ENCODE assay signal across 8 mouse cellular contexts in genomic region chr1:86487295-86487907, GRCm38 (mm10). TPM values are rescaled to one million over a fixed set of nuclear protein-coding genes. Genes with fewer than 3 reads are reported as not detected.
A peak's percentile ranks its signal among the peaks of the same experiment; 100 is the strongest.
DNase-seq lines count a peak whose midpoint lies in the region; ATAC-seq and TF ChIP-seq lines count a peak whose summit lies in the region.

No protein-coding gene starts in this region.

- peak overlapping the region; percentile 80 for H3K4me3 ChIP-seq in embryonic facial prominence, embryonic 14.5 days (ENCODE audit: low read depth, low read length)
- H3K4me3 ChIP-seq in limb, embryonic 14.5 days (replicated peaks; ENCODE audit: low read length): peak overlapping the region; percentile 77
- H3K4me3 ChIP-seq in midbrain, postnatal 0 days (ENCODE audit: low read depth, low read length): peak overlapping the region; percentile 53

- DNase-seq in 3T3-L1 (ENCODE audit: low read depth, low spot score): peak; percentile 99
- peak; percentile 99 to 100 for DNase-seq in adrenal gland, postnatal 4 days (ENCODE audit: low spot score in 2 of 2)
- DNase-seq in embryonic facial prominence, embryonic 14.5 days (ENCODE audit: low spot score): peak; percentile 99
- DNase-seq in heart, adult 8-10 months (ENCODE audit: low spot score): peak; percentile 100
- DNase-seq in kidney, adult 9 months: peak; percentile 99
- DNase-seq in limb, embryonic 14.5 days (ENCODE audit: low spot score): peak; percentile 98
- peak; percentile 99 for DNase-seq in midbrain, postnatal 0 days (ENCODE audit: low spot score)
- peak; percentile 98 to 99 for DNase-seq in spleen, postnatal 14 days (ENCODE audit: low spot score in 2 of 2)

- WGBS in embryonic facial prominence, embryonic 14.5 days: 0% methylated on average over 40 of the region's 74 CpGs
- under 1% methylated on average over 56 of the region's 74 CpGs for WGBS in limb, embryonic 14.5 days
- WGBS in midbrain, postnatal 0 days: under 1% methylated on average over 68 of the region's 74 CpGs

- peaks cover 18% of the 10 kb centered on the region for H3K4me1 ChIP-seq in embryonic facial prominence, embryonic 14.5 days (ENCODE audit: control insufficient read depth, insufficient read depth, low read length)
- peaks cover 9% of the 10 kb centered on the region for H3K4me1 ChIP-seq in limb, embryonic 14.5 days (ENCODE audit: control insufficient read depth, insufficient read depth, low read length)
- H3K4me1 ChIP-seq in midbrain, postnatal 0 days (ENCODE audit: insufficient read depth, low read length): 0 out of 2 replicates have a peak, but pooled peaks cover 3% of the 10 kb centered on the region

- H3K9me3 ChIP-seq in embryonic facial prominence, embryonic 14.5 days (ENCODE audit: control insufficient read depth, low read length): no peaks in the 10 kb centered on the region
- H3K9me3 ChIP-seq in limb, embryonic 14.5 days (ENCODE audit: control insufficient read depth, low read length): no peaks in the 10 kb centered on the region
- H3K9me3 ChIP-seq in midbrain, postnatal 0 days (ENCODE audit: low read length): no peaks in the 10 kb centered on the region

- peak overlapping the region; percentile 97 for H3K9ac ChIP-seq in embryonic facial prominence, embryonic 14.5 days (ENCODE audit: low read depth, low read length)
- H3K9ac ChIP-seq in limb, embryonic 14.5 days (ENCODE audit: low read depth, low read length, severe bottlenecking): peak overlapping the region; percentile 97
- peak overlapping the region; percentile 95 for H3K9ac ChIP-seq in midbrain, postnatal 0 days (replicated peaks; ENCODE audit: low read length, poor library complexity, severe bottlenecking)

- H3K27me3 ChIP-seq in embryonic facial prominence, embryonic 14.5 days (replicated peaks; ENCODE audit: control insufficient read depth, insufficient read depth, low read length): no peaks in the 10 kb centered on the region
- H3K27me3 ChIP-seq in limb, embryonic 14.5 days (ENCODE audit: control insufficient read depth, insufficient read depth, low read length): no peaks in the 10 kb centered on the region
- H3K27me3 ChIP-seq in midbrain, postnatal 0 days (ENCODE audit: insufficient read depth, low read length): no peaks in the 10 kb centered on the region

- peak; percentile 98; the same call in 1 of the 2 replicates for TF ChIP-seq POLR2A in limb, embryonic 14.5 days (IDR thresholded peaks at IDR 0.05; ENCODE audit: borderline replicate concordance, extremely low read depth, insufficient read depth, insufficient read length)

- peak overlapping the region; percentile 84 for H3K4me2 ChIP-seq in embryonic facial prominence, embryonic 14.5 days (ENCODE audit: low read depth, low read length)
- peak overlapping the region; percentile 88 for H3K4me2 ChIP-seq in limb, embryonic 14.5 days (replicated peaks; ENCODE audit: low read depth, low read length, severe bottlenecking)
- peak overlapping the region; percentile 87 for H3K4me2 ChIP-seq in midbrain, postnatal 0 days (ENCODE audit: low read depth, low read length, poor library complexity, severe bottlenecking)

- H3K27ac ChIP-seq in embryonic facial prominence, embryonic 14.5 days (replicated peaks; ENCODE audit: low read depth, low read length): peak overlapping the region; percentile 99
- peak overlapping the region; percentile 98 for H3K27ac ChIP-seq in limb, embryonic 14.5 days (replicated peaks; ENCODE audit: low read depth, low read length)
- H3K27ac ChIP-seq in midbrain, postnatal 0 days (ENCODE audit: low read depth, low read length): peak overlapping the region; percentile 100

- peak; percentile 97 for ATAC-seq in embryonic facial prominence, embryonic 14.5 days (ENCODE audit: low read depth)
- peak; percentile 95 for ATAC-seq in limb, embryonic 14.5 days (ENCODE audit: low FRiP score, low read depth)
- peak; percentile 97 for ATAC-seq in midbrain, postnatal 0 days (ENCODE audit: low FRiP score)

- TF ChIP-seq CTCF in midbrain, postnatal 0 days (IDR thresholded peaks at IDR 0.05): peak; percentile 24

- no peaks in the 10 kb centered on the region for H3K36me3 ChIP-seq in embryonic facial prominence, embryonic 14.5 days (ENCODE audit: control insufficient read depth, insufficient read depth, low read length)
- no peaks in the 10 kb centered on the region for H3K36me3 ChIP-seq in limb, embryonic 14.5 days (ENCODE audit: control insufficient read depth, insufficient read depth, low read length)
- H3K36me3 ChIP-seq in midbrain, postnatal 0 days (ENCODE audit: insufficient read depth, low read length): no peaks in the 10 kb centered on the region

RNA-seq across cellular contexts. Expression of gene Ptma, which starts 39.1 kb away (rescaled TPM):
- total RNA-seq in adrenal gland, postnatal 4 days (2021): 1,000 to 10,000 TPM; 1,215 to 1,376 TPM
- polyA plus RNA-seq in embryonic facial prominence, embryonic 14.5 days (2014; fragmentation: Nextera tagmentation; extraction: Ambion mirVana): 1,814 and 2,055 TPM in 2 replicates
- total RNA-seq in heart, adult 8-10 months (2022): 100 to 1,000 TPM; 183 to 230 (median 211) TPM
- 1,648 and 3,055 TPM in 2 replicates for polyA plus RNA-seq in limb, embryonic 14.5 days (2012; rRNA removed)
- 2,429 and 2,674 TPM in 2 replicates for polyA plus RNA-seq in limb, embryonic 14.5 days (2014; fragmentation: Nextera tagmentation; extraction: Ambion mirVana)
- 947 and 1,050 TPM in 2 replicates for total RNA-seq in midbrain, postnatal 0 days (2014; rRNA removed)
- polyA plus RNA-seq in midbrain, postnatal 0 days (2015; fragmentation: Nextera tagmentation; extraction: Ambion mirVana): 1,199 and 1,354 TPM in 2 replicates

Comparison
In these comparisons a context has a peak if more than half of its experiments do, and no peak if none do; other contexts are left out.
1. Peak in every context shown above with its lines: DNase-seq, ATAC-seq, H3K4me3 ChIP-seq and H3K27ac ChIP-seq.